Mouse (Mus musculus): ENCODE data around the gene Disc1.

DNA sequence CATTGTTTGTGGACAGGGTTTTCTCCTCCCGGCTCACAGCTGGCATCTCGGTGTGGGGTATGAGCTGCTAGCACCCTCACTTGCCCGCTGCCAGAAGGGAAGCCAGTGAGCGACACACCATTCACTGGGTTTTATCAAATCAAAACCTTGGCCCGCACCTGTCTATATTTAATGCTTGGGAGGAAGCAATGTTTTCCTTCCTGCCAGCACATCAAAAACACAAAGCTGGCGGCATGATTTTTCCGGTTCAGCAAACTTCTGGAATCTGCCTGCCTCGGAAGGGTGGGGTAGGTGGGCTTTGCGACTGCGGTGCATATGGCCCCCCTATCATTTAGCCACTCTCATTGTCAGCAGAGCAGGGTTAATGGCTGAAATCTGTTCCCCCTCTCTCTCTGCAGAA, 80.9 kb downstream of the Disc1 start:
- TF ChIP-seq POLR2A (IDR thresholded peaks at IDR 0.05; ENCODE audit: borderline replicate concordance, extremely low read depth, insufficient read depth, insufficient read length, poor library complexity, severe bottlenecking) (no peak), CTCF (IDR thresholded peaks at IDR 0.05; ENCODE audit: borderline replicate concordance, extremely low read depth, insufficient read depth, insufficient read length) (no peak)
